ENCODE assay signal across 12 mouse cellular contexts in the genomic region with DNA sequence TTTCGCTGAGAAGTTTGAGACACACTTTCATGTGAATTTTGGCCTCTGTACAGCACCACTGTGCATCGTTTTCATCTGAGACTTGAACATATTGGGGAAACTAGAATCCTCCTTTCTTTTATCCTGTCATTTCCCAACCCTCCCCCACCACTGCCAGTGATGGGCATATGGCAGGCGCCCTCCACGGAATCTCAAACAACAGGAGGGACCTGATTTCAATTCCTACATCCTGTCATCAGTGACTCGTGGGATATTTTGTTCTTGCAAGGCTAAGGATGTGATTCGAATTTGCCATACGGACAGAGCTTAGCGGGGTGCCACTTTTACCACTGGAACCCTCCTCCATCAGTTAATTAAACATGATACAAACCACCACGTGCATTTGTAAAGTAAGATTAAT.
DNase-seq lines count a peak whose midpoint lies in the region; ATAC-seq and TF ChIP-seq lines count a peak whose summit lies in the region.
"Had no signal": no experiment of that assay in that cellular context is flagged by ENCODE, and none has a peak within 500 bp of the region (broad histone marks: within the 10 kb centered on the region; RNA-seq: fewer than 3 reads in every experiment).

No protein-coding gene starts in this region.

- peak; percentile 15 for DNase-seq in forebrain, embryonic 10.5 days (ENCODE audit: extremely low spot score, low spot score)
- DNase-seq in forebrain, postnatal 0 days = no peak
- peak; percentile 43 for DNase-seq in embryonic facial prominence, embryonic 11.5 days (ENCODE audit: low spot score)
- peak; percentile 73 for DNase-seq in hindbrain, postnatal 0 days (ENCODE audit: low spot score)
- no peak for DNase-seq in natural killer cell, adult 2 months (ENCODE audit: low spot score in 2 of 2)
- DNase-seq in adrenal gland, adult 2 months = no peak
- DNase-seq: cerebellum, adult 11 months; heart, postnatal 36 days; lung, postnatal 36 days had no signal

- 19% methylated on average over 9 of the region's 9 CpGs for WGBS in forebrain, embryonic 10.5 days
- 11% methylated on average over 9 of the region's 9 CpGs for WGBS in forebrain, postnatal 0 days
- 20% methylated on average over 9 of the region's 9 CpGs for WGBS in embryonic facial prominence, embryonic 11.5 days
- WGBS in hindbrain, postnatal 0 days = 21% methylated on average over 9 of the region's 9 CpGs
- WGBS in neural tube, embryonic 12.5 days = 10% methylated on average over 9 of the region's 9 CpGs

- H3K27me3 ChIP-seq in forebrain, embryonic 10.5 days (ENCODE audit: poor library complexity, severe bottlenecking) = no peaks in the 10 kb centered on the region
- H3K27me3 ChIP-seq in forebrain, postnatal 0 days (ENCODE audit: insufficient read depth, low read length) = no peaks in the 10 kb centered on the region
- no peaks in the 10 kb centered on the region for H3K27me3 ChIP-seq in embryonic facial prominence, embryonic 11.5 days (ENCODE audit: control insufficient read depth, insufficient read depth, low read length)
- H3K27me3 ChIP-seq in hindbrain, postnatal 0 days (ENCODE audit: insufficient read depth, low read length) = no peaks in the 10 kb centered on the region
- H3K27me3 ChIP-seq in neural tube, embryonic 12.5 days (replicated peaks) = no peaks in the 10 kb centered on the region

- no peak overlapping the region for H3K4me2 ChIP-seq in forebrain, postnatal 0 days (ENCODE audit: low read depth)
- no peak overlapping the region for H3K4me2 ChIP-seq in embryonic facial prominence, embryonic 11.5 days (ENCODE audit: low read depth, low read length)
- H3K4me2 ChIP-seq in hindbrain, postnatal 0 days (ENCODE audit: low read depth, low read length) = no peak overlapping the region
- H3K4me2 ChIP-seq in neural tube, embryonic 12.5 days (replicated peaks) = peak overlapping the region; percentile 5

- no peak for TF ChIP-seq CTCF in forebrain, postnatal 0 days (IDR thresholded peaks at IDR 0.05; ENCODE audit: low read depth)
- TF ChIP-seq CTCF in hindbrain, postnatal 0 days (IDR thresholded peaks at IDR 0.05; ENCODE audit: low read depth) = no peak

- peaks cover 33% of the 10 kb centered on the region for H3K4me1 ChIP-seq in forebrain, embryonic 10.5 days
- no peaks in the 10 kb centered on the region for H3K4me1 ChIP-seq in forebrain, postnatal 0 days (ENCODE audit: insufficient read depth)
- no peaks in the 10 kb centered on the region for H3K4me1 ChIP-seq in embryonic facial prominence, embryonic 11.5 days (ENCODE audit: control insufficient read depth, insufficient read depth, low read length)
- H3K4me1 ChIP-seq in hindbrain, postnatal 0 days (ENCODE audit: insufficient read depth, low read length) = no peaks in the 10 kb centered on the region
- peaks cover 6% of the 10 kb centered on the region for H3K4me1 ChIP-seq in neural tube, embryonic 12.5 days

- peak overlapping the region; percentile 35; the same call in 1 of the 2 replicates for H3K27ac ChIP-seq in forebrain, embryonic 10.5 days
- no peak overlapping the region for H3K27ac ChIP-seq in forebrain, postnatal 0 days (ENCODE audit: low read depth, low read length)
- no peak overlapping the region for H3K27ac ChIP-seq in embryonic facial prominence, embryonic 11.5 days (replicated peaks; ENCODE audit: low read depth, low read length)
- H3K27ac ChIP-seq in hindbrain, postnatal 0 days = no peak overlapping the region
- H3K27ac ChIP-seq in neural tube, embryonic 12.5 days = no peak overlapping the region
- H3K27ac ChIP-seq: left cerebral cortex, adult 2 months had no signal

- no peaks in the 10 kb centered on the region for H3K9me3 ChIP-seq in forebrain, embryonic 10.5 days
- no peaks in the 10 kb centered on the region for H3K9me3 ChIP-seq in forebrain, postnatal 0 days (ENCODE audit: low read length)
- no peaks in the 10 kb centered on the region for H3K9me3 ChIP-seq in embryonic facial prominence, embryonic 11.5 days (replicated peaks; ENCODE audit: control insufficient read depth, low read length)
- no peaks in the 10 kb centered on the region for H3K9me3 ChIP-seq in hindbrain, postnatal 0 days (ENCODE audit: low read length)
- H3K9me3 ChIP-seq in neural tube, embryonic 12.5 days = no peaks in the 10 kb centered on the region

- peak overlapping the region; percentile 13; the same call in 1 of the 2 replicates for H3K4me3 ChIP-seq in forebrain, embryonic 10.5 days
- no peak overlapping the region for H3K4me3 ChIP-seq in forebrain, postnatal 0 days (ENCODE audit: low read depth, low read length)
- H3K4me3 ChIP-seq in embryonic facial prominence, embryonic 11.5 days (ENCODE audit: low read depth, low read length) = no peak overlapping the region
- no peak overlapping the region for H3K4me3 ChIP-seq in hindbrain, postnatal 0 days (ENCODE audit: low read length)
- H3K4me3 ChIP-seq in neural tube, embryonic 12.5 days = no peak overlapping the region
- H3K4me3 ChIP-seq: left cerebral cortex, adult 2 months had no signal

- H3K9ac ChIP-seq in forebrain, postnatal 0 days = no peak overlapping the region
- H3K9ac ChIP-seq in embryonic facial prominence, embryonic 11.5 days (replicated peaks; ENCODE audit: low read length) = no peak overlapping the region
- no peak overlapping the region for H3K9ac ChIP-seq in hindbrain, postnatal 0 days (replicated peaks; ENCODE audit: low read length)
- H3K9ac ChIP-seq in neural tube, embryonic 12.5 days = no peak overlapping the region

- no peak for ATAC-seq in forebrain, postnatal 0 days
- no peak for ATAC-seq in embryonic facial prominence, embryonic 11.5 days (replicated peaks; ENCODE audit: insufficient number of reproducible peaks, low FRiP score, low TSS enrichment, low read depth)
- peak; percentile 71 for ATAC-seq in hindbrain, postnatal 0 days
- ATAC-seq in neural tube, embryonic 12.5 days (ENCODE audit: low FRiP score, low read depth) = peak; percentile 54; the same call in 1 of the 2 replicates
- ATAC-seq in megakaryocyte-erythroid progenitor cell, adult 5-6 weeks (replicated peaks; ENCODE audit: low FRiP score, low TSS enrichment, poor library complexity, severe bottlenecking) = no peak

- no peaks in the 10 kb centered on the region for H3K36me3 ChIP-seq in forebrain, embryonic 10.5 days (replicated peaks)
- no peaks in the 10 kb centered on the region for H3K36me3 ChIP-seq in forebrain, postnatal 0 days (ENCODE audit: insufficient read depth)
- no peaks in the 10 kb centered on the region for H3K36me3 ChIP-seq in embryonic facial prominence, embryonic 11.5 days (replicated peaks; ENCODE audit: control insufficient read depth, insufficient read depth, low read depth, low read length)
- no peaks in the 10 kb centered on the region for H3K36me3 ChIP-seq in hindbrain, postnatal 0 days (ENCODE audit: insufficient read depth, low read length)
- H3K36me3 ChIP-seq in neural tube, embryonic 12.5 days = no peaks in the 10 kb centered on the region

Comparison
In these comparisons a context has a peak if more than half of its experiments do, and no peak if none do; other contexts are left out.
1. DNase-seq: peak in forebrain, embryonic 10.5 days (single experiment), embryonic facial prominence, embryonic 11.5 days (single experiment) and hindbrain, postnatal 0 days (single experiment); none in forebrain, postnatal 0 days (single experiment), natural killer cell, adult 2 months (0 of 2) and adrenal gland, adult 2 months (single experiment).
2. ATAC-seq: peak in hindbrain, postnatal 0 days (single experiment) and neural tube, embryonic 12.5 days (single experiment); none in forebrain, postnatal 0 days (single experiment), embryonic facial prominence, embryonic 11.5 days (single experiment) and megakaryocyte-erythroid progenitor cell, adult 5-6 weeks (single experiment).